Mouse (Mus musculus) myocyte (in vitro differentiated cells): ENCODE results near the gene Ino80. TPM values are rescaled to one million over a fixed set of nuclear protein-coding genes. Genes with fewer than 3 reads are reported as not detected.
A peak's percentile ranks its signal among the peaks of the same experiment; 100 is the strongest.

Source experiments
- H3K27me3 ChIP-seq: one replicate; pipeline ENCODE4 v1.6.1; 2011; ENCODE audit not compliant: control insufficient read depth, insufficient read depth, insufficient read length
- H3K36me3 ChIP-seq: one replicate; pipeline ENCODE4 v1.6.1; 2011; ENCODE audit not compliant: control insufficient read depth, insufficient read depth
- H3K4me2 ChIP-seq: one replicate; pipeline ENCODE4 v1.6.1; 2011; ENCODE audit warnings: low read depth, control low read depth
- H3K4me3 ChIP-seq: one replicate; pipeline ENCODE4 v1.5.1; 2011; ENCODE audit warnings: mild to moderate bottlenecking, control low read depth, moderate library complexity
- H3K79me2 ChIP-seq: one replicate; pipeline ENCODE4 v1.6.1; 2011; ENCODE audit not compliant: control insufficient read depth, insufficient read depth
- H3ac ChIP-seq: one replicate; pipeline ENCODE4 v1.6.1; 2011; ENCODE audit not compliant: control insufficient read depth, insufficient read length
- CEBPB ChIP-seq: IDR thresholded peaks from 2 replicates; pipeline ENCODE4 v1.6.1; 2011; ENCODE audit warnings: mild to moderate bottlenecking, moderate library complexity; ENCODE audit not compliant: poor library complexity, insufficient read depth, severe bottlenecking
- E2F4 ChIP-seq: IDR thresholded peaks from one replicate; pipeline ENCODE4 v1.6.1; 2011; ENCODE audit warnings: mild to moderate bottlenecking, control low read depth, moderate library complexity; ENCODE audit not compliant: insufficient read depth
- MAX ChIP-seq: IDR thresholded peaks from one replicate; pipeline ENCODE4 v1.6.1; 2011; ENCODE audit warnings: low read depth, mild to moderate bottlenecking, control low read depth
- MYOD1 ChIP-seq, 3 experiments: IDR thresholded peaks; one replicate each; pipeline ENCODE4 v1.6.1; 2011; ENCODE audit warnings: control low read depth in 2 of 3, low read depth in 2 of 3, mild to moderate bottlenecking in 2 of 3, moderate library complexity in 1 of 3; ENCODE audit not compliant: insufficient read length in 2 of 3, control insufficient read depth in 1 of 3
- MYOG ChIP-seq, 3 experiments: IDR thresholded peaks; one replicate each; pipeline ENCODE4 v1.6.1; 2011; ENCODE audit warnings: control low read depth in 2 of 3, low read depth in 2 of 3, mild to moderate bottlenecking in 2 of 3; ENCODE audit not compliant: insufficient read length in 2 of 3, control insufficient read depth in 1 of 3, insufficient read depth in 1 of 3
- POLR2A ChIP-seq: IDR thresholded peaks from one replicate; pipeline ENCODE4 v1.6.1; 2011; ENCODE audit warnings: low read depth, mild to moderate bottlenecking, control low read depth, moderate library complexity; ENCODE audit not compliant: insufficient read length
- POLR2AphosphoS2 ChIP-seq: IDR thresholded peaks from one replicate; pipeline ENCODE4 v1.6.1; 2011; ENCODE audit warnings: low read depth, control low read depth; ENCODE audit not compliant: insufficient read length
- REST ChIP-seq: IDR thresholded peaks from one replicate; pipeline ENCODE4 v1.6.1; 2011; ENCODE audit warnings: mild to moderate bottlenecking, control low read depth, moderate library complexity; ENCODE audit not compliant: insufficient read depth, insufficient read length
- SRF ChIP-seq: IDR thresholded peaks from one replicate; pipeline ENCODE4 v1.6.1; 2011; ENCODE audit warnings: low read depth; ENCODE audit not compliant: control insufficient read depth, insufficient read length
- TCF12 ChIP-seq: IDR thresholded peaks from one replicate; pipeline ENCODE4 v1.6.1; 2011; ENCODE audit warnings: mild to moderate bottlenecking, control low read depth; ENCODE audit not compliant: poor library complexity, insufficient read depth, severe bottlenecking
- TCF3 ChIP-seq: IDR thresholded peaks from one replicate; pipeline ENCODE4 v1.6.1; 2011; ENCODE audit warnings: low read depth, control low read depth; ENCODE audit not compliant: insufficient read length
- USF1 ChIP-seq: IDR thresholded peaks from one replicate; pipeline ENCODE4 v1.6.1; 2011; ENCODE audit warnings: low read depth, mild to moderate bottlenecking, control low read depth, moderate library complexity
- polyA plus RNA-seq: library from polyadenylated mRNA; unstranded; fragments of >200 nt; fragmentation: generic; extraction: Trizol; gene quantifications from one replicate; pipeline ENCODE4 v1.2.1, GENCODE M21; 2012; ENCODE audit warnings: missing spikeins

Ino80 gene
- polyA plus RNA-seq, 1 experiment, result 7.3 TPM

DNA sequence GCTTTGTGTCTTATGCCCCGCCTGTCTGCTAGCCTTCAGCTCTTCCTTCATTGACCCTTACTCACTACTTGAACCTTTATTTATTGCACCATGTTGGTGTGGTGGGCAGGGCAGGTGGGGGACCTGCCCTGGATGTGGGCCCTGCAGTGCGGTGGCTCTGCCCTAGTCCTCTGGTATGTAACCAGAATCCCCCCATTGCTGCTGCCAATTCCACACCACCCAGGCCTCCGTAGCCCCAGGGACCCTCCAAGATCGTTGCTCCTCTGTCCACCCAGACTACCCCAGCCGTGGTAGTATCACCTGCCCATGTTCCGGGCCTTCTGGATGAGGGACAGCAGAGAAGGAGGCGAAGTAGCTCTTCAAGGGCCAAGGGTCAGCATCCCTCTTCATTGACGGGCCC lies 123.8 kb downstream of the Ino80 start:
- no peaks in the 10 kb centered on the region for H3K27me3 ChIP-seq
- peak overlapping the region; percentile 94 for H3K4me2 ChIP-seq
- peak overlapping the region; percentile 58 for H3ac ChIP-seq
- H3K36me3 ChIP-seq, result peaks cover 30% of the 10 kb centered on the region
- TF ChIP-seq TCF3 (no peak), USF1 (no peak), CEBPB (no peak), POLR2AphosphoS2 (peak; percentile 77), MYOG (IDR thresholded peaks at IDR 0.05; ENCODE audit: control insufficient read depth in 1 of 3, insufficient read depth in 1 of 3, insufficient read length in 2 of 3, low read depth in 2 of 3) (no peak), TCF12 (no peak), E2F4 (no peak), POLR2A (peak; percentile 43)
- peaks cover 32% of the 10 kb centered on the region for H3K79me2 ChIP-seq
- peak overlapping the region; percentile 99 for H3K4me3 ChIP-seq

DNA sequence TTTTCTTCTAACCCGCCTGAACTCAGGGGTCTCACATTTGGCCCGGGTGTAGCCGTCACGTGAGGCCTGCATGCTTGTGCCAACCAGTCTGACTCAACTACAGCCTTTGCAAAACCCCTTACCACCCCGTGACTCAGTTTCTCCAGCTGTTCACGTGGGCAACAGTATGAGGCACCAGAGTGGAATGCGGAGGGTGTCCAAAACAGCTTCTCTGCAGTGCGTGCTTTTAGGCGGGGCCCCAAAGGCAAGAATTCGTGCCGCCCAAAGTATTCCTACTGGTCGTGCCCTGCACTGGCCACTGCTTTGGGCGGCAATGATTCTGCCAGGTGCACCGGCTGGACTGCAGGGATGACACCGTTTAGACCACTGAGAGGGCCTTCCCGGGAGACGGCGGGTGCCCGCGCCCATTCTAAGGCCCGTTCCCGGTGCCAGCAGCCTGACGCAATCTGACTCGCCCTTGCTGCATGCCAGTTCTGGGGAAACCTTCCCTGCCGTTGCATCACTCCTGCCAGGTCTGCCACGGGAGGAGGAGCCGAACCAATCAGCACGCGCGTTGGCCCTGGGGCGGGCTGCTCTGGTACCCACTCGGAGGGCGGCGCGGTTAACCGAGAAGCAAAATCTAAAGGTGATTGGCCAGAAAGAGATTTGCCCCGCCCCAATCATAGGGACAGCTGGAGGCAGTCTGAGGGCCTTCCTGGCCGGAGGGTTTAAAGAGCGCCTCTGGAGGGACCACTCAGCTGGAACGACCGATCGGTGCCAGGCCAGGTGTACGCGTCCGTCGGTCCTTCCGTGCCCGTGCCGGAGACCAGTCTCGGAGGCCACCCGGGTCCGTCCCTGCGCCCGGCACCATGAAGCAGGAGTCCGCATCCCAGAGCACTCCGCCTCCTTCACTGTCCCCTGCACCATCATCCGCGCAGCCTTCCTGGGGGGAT lies 126.7 kb downstream of the Ino80 start, which contains the start of gene Chac1:
Chac1 (plus strand) TSS at position 675 of the 932 bp plus-strand sequence.
- Histone ChIP-seq H3K79me2 (peaks cover 32% of the 10 kb centered on the region), H3K36me3 (peaks cover 30% of the 10 kb centered on the region), H3ac (peak within 1 kb of the TSS; percentile 74), H3K4me2 (peak within 1 kb of the TSS; percentile 94), H3K4me3 (peak within 1 kb of the TSS; percentile 99), H3K27me3 (no peaks in the 10 kb centered on the region)
- TF ChIP-seq SRF (no peak), REST (no peak), E2F4 (peak; percentile 16), POLR2AphosphoS2 (peak; percentile 100), CEBPB (peak; percentile 96), MYOG (IDR thresholded peaks at IDR 0.05; ENCODE audit: control insufficient read depth in 1 of 3, insufficient read depth in 1 of 3, insufficient read length in 2 of 3, low read depth in 2 of 3) (peak in 2 of 3 experiments; percentile 36 to 64), POLR2A (peak; percentile 97), USF1 (peak; percentile 89), MYOD1 (IDR thresholded peaks at IDR 0.05; ENCODE audit: control insufficient read depth in 1 of 3, insufficient read length in 2 of 3, low read depth in 2 of 3) (peak in 2 of 3 experiments; percentile 33 to 38), MAX (no peak), TCF12 (no peak), TCF3 (no peak)

DNA sequence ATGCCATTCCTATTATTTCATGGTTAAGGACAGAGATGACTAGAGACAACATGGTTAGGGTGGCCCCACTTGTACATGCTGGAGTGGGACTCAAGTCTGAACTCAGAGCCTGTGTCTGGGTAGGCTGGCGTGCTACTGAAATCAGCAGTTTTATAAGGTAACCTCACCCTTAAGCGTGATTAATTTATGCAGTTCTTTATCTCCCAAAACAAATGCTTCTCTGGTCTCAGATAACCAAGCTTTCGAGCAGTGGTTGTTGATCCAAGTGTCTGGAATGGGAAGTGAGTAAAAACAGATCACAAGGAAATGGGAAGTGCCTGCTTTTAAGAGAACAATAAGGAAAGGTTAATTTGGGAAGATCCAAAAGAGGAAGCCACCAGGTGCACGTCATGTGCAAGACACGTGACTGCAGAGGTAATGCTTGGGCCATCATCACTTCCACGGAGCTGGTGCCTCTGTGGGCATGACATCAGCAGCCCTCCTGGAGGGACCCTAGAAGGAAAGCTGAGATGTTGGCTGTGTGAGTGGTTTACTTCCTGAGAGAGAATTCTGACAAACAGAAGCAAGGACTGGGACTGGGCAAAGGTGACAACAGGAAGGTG lies 132.8 kb downstream of the Ino80 start:
- Histone ChIP-seq H3ac (no peak overlapping the region), H3K4me3 (no peak overlapping the region), H3K27me3 (no peaks in the 10 kb centered on the region), H3K4me2 (peak overlapping the region; percentile 46), H3K36me3 (no peaks in the 10 kb centered on the region), H3K79me2 (no peaks in the 10 kb centered on the region)
- TF ChIP-seq POLR2A, result no peak

DNA sequence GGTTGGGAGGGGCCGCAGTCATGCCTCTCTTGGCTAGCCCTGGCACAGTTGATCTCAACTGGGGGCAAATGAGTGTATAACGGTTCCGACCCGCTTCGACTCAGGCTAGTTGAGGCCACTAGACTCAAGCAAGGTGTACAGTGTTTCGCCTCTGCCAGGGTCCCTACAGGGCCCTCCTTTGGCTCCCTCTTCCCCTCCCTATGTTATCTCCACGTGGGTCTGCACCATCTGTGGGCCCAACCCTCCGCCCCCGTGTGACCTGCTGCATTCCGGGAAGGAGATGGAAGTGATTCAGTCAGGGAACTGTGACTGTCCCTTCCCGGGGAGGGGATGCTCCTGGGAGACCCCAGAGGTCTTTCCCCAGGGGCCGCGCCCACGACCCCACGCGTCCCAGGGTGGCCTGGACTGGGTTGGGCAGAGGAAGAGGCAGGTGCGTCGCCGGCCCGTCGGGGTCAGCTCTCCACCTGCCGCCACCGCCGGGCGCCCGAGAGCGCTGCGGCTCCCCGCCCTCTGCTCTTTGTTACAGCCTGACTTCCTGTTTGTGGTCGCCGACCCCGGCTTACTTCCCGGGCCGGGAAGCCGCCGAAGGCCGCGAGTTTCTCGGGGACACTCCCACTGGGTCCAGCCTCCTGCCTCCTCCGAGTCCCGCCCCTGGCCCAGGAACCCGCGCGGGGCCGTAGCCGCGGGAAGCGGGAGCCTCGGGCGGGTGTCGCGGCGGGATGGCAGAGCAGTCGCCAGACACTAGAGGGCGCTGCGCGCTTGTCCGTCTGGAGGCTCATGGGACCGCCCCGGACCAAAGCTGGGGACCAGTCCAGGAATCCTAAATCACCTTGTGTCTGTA lies 139.8 kb downstream of the Ino80 start:
- H3K36me3 ChIP-seq, result no peaks in the 10 kb centered on the region
- H3K4me2 ChIP-seq, result peak overlapping the region; percentile 94
- no peaks in the 10 kb centered on the region for H3K79me2 ChIP-seq
- H3ac ChIP-seq, result no peak overlapping the region
- TF ChIP-seq MYOG (IDR thresholded peaks at IDR 0.05; ENCODE audit: control insufficient read depth in 1 of 3, insufficient read depth in 1 of 3, insufficient read length in 2 of 3, low read depth in 2 of 3), result peak in 2 of 3 experiments; percentile 20 to 53
- no peak for TF ChIP-seq POLR2AphosphoS2
- no peak for TF ChIP-seq MAX
- TF ChIP-seq MYOD1 (IDR thresholded peaks at IDR 0.05; ENCODE audit: control insufficient read depth in 1 of 3, insufficient read length in 2 of 3, low read depth in 2 of 3), result peak in 1 of 3 experiments; percentile 48
- TF ChIP-seq SRF, result no peak
- TF ChIP-seq USF1, result no peak
- no peak for TF ChIP-seq E2F4
- no peak for TF ChIP-seq TCF12
- no peak for TF ChIP-seq CEBPB
- TF ChIP-seq POLR2A, result no peak
- H3K4me3 ChIP-seq, result peak overlapping the region; percentile 17
- H3K27me3 ChIP-seq, result peaks cover 6% of the 10 kb centered on the region
